In the genomic region with DNA sequence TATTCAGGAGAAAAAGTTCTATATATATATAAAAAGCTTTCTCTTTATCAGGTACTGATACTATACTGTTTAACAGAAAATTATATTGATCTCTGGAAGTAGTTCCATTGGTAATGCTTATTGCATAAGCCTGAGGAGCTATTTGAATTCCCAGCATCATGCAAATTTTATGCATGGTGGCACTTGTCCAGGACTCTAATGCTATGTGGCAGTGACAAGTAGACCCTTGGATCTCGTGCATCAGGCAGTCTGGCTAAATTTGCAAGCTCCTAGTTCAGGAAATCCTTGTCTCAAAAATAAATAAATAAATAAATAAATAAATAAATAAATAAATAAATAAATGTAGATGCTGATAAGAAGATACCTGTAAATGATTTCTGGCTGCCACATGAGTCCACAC, we compare ENCODE assay signal across 16 mouse cellular contexts.
"Had no signal": no experiment of that assay in that cellular context is flagged by ENCODE, and none has a peak within 500 bp of the region (broad histone marks: within the 10 kb centered on the region; RNA-seq: fewer than 3 reads in every experiment).

No protein-coding gene starts in this region.

- H3K9me3 ChIP-seq: liver, embryonic 13.5 days; midbrain, embryonic 15.5 days; neural tube, embryonic 13.5 days; stomach, embryonic 15.5 days had no signal

- H3K36me3 ChIP-seq: midbrain, embryonic 15.5 days; neural tube, embryonic 13.5 days had no signal

- ATAC-seq: midbrain, embryonic 15.5 days had no signal

- H3K4me3 ChIP-seq: liver, embryonic 13.5 days; midbrain, embryonic 15.5 days; myocyte; neural tube, embryonic 13.5 days; stomach, embryonic 15.5 days had no signal

- H3K27me3 ChIP-seq: liver, embryonic 13.5 days; midbrain, embryonic 15.5 days; neural tube, embryonic 13.5 days; stomach, embryonic 15.5 days had no signal

- H3K27ac ChIP-seq: liver, embryonic 13.5 days; midbrain, embryonic 15.5 days; neural tube, embryonic 13.5 days; stomach, embryonic 15.5 days had no signal

- DNase-seq: kidney, adult 18-20 months; kidney, adult 9 months; kidney, postnatal 14 days; kidney, postnatal 4 days; liver, embryonic 13.5 days; lung, adult 2 months; lung, postnatal 14 days; lung, postnatal 4 days; right cerebral cortex, postnatal 25 days; spleen, adult 18-20 months; thymus, postnatal 25 days had no signal

- H3K4me2 ChIP-seq: liver, embryonic 13.5 days; midbrain, embryonic 11.5 days; midbrain, embryonic 15.5 days; neural tube, embryonic 13.5 days; stomach, embryonic 15.5 days had no signal

- H3K4me1 ChIP-seq: liver, embryonic 13.5 days; midbrain, embryonic 15.5 days; neural tube, embryonic 13.5 days; stomach, embryonic 15.5 days had no signal

- H3K9ac ChIP-seq: liver, embryonic 13.5 days; midbrain, embryonic 15.5 days; neural tube, embryonic 13.5 days; stomach, embryonic 15.5 days had no signal
